Mouse (Mus musculus): ENCODE results near the gene Atf1. TPM values are rescaled to one million over a fixed set of nuclear protein-coding genes. Genes with fewer than 3 reads are reported as not detected.

The Atf1 gene
- polyA plus RNA-seq, 1 experiment: 34.3 TPM

- DNase-seq (ENCODE audit: low spot score): no peak
These were observed 12.5 kb upstream of the Atf1 start for GRCm38 (mm10) chr15:100215092-100215491.

GRCm38 (mm10) chr15:100216173-100216572 lies 11.4 kb upstream of the Atf1 start:
- DNase-seq (ENCODE audit: low spot score): no peak

GRCm38 (mm10) chr15:100218018-100218417 lies 9.6 kb upstream of the Atf1 start:
- no peak for DNase-seq (ENCODE audit: low spot score)

DNA sequence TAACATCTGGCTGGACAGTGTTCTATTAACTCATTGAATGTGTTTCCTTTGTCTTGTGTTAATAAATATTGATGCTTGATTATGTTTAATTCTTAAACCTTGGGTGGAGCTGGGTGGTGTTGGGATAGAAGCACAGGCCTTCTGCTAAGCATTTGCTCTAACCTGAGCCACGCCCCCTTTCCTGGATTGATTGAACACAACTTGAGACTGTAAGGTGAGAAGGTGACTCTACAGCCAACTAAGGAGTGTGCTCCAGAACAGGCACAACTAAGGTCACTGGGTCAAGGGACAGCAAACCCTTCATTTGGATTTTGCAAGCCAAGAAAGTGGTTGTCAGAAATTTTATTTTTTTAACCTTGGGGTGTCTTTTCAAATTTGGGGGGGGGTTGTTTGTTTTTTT lies 8.2 kb upstream of the Atf1 start:
- no peak for DNase-seq (ENCODE audit: low spot score)

- DNase-seq (ENCODE audit: low spot score): no peak
These were observed 6.7 kb upstream of the Atf1 start for GRCm38 (mm10) chr15:100220916-100221315.

DNA sequence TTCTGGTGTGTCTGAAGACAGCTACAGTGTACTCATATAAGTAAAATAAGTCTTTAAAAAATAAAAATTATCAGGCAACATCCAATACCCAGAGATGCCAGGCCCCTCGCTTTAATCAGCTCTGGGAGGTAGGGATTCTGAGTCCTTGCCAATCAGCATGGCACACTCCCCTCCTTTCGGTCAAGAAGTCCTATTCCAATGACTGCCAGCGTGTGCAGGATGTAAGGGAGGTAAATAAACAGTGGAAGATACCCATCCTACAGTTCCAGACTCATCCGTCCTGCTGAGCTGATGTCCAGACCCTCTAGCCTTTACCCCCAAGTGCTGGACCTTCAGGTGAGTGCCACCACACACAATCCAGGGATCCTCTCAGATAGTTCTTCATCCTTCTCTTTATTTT lies 2.2 kb upstream of the Atf1 start:
- DNase-seq (ENCODE audit: low spot score): no peak

- no peak for DNase-seq (ENCODE audit: low spot score)
These were observed 1.7 kb upstream of the Atf1 start for GRCm38 (mm10) chr15:100225891-100226290.

DNA sequence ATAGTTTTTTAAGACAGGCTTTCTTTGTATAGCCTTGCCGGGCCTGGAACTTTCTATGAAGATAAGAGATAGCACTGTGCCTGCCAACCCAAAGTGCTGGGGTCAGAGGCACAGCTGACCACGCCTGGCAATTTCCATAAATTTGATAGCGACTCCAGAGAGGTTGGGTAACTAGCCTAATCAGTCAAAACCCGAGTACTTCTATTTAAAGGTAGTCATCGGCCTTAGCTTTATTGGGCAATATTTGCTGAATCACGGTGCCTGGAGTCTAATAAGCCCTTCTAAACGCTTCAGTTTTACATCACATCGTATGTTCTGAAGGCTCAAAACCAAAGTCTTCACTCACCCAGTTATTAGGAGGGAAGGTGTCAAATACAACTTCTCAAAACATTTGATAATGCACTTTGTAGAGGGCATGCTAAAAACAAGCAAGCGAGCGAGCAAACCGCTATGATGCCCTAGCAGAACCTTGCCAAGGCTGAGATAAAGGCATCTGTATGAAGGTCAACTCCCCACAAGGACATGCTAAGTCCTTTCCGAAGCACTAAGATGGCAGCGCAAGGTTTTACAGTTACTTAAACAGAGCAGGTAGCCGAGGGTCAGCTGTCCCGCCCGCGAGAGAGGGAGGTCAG lies 472 bp upstream of the Atf1 start:
- DNase-seq (ENCODE audit: low spot score): no peak

DNA sequence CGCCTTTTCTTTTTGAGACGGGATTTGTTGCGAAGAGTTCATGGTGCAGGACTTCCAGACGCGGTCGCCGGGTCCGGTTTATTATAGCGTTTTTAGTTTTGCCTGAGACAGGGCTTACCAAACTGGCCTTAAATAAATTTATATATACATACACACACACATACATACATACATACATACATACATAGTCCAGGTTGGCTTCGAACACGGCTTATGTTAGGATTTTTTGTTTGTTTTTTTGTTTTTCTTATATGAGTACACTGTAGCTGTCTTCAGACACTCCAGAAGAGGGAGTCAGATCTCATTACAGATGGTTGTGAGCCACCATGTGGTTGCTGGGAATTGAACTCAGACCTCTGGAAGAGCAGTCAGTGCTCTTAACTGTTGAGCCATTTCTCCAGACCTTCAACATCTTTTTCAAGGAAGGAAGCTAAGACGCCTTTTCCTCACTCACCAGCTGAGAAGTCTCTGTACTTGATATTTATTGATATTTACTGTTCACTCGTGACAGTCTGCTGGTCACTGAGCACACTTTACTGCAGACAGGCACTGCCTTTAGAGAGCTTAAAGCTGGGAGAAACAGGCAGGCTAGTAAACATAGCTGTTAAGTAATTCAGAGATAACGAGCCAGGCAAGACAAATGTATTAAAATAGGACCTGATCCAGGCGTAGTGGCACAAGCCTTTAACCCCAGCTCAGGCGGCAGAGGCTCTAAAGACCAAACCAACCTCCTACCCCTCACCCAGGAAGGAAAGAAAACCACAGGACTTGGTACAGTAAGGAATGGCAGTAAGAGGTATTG lies 1.1 kb downstream of the Atf1 start:
- DNase-seq (ENCODE audit: low spot score): no peak

- DNase-seq (ENCODE audit: low spot score): no peak
These were observed 3.0 kb downstream of the Atf1 start for GRCm38 (mm10) chr15:100230655-100231054.

GRCm38 (mm10) chr15:100231616-100232525 lies 4.3 kb downstream of the Atf1 start:
- DNase-seq (ENCODE audit: low spot score): no peak

DNA sequence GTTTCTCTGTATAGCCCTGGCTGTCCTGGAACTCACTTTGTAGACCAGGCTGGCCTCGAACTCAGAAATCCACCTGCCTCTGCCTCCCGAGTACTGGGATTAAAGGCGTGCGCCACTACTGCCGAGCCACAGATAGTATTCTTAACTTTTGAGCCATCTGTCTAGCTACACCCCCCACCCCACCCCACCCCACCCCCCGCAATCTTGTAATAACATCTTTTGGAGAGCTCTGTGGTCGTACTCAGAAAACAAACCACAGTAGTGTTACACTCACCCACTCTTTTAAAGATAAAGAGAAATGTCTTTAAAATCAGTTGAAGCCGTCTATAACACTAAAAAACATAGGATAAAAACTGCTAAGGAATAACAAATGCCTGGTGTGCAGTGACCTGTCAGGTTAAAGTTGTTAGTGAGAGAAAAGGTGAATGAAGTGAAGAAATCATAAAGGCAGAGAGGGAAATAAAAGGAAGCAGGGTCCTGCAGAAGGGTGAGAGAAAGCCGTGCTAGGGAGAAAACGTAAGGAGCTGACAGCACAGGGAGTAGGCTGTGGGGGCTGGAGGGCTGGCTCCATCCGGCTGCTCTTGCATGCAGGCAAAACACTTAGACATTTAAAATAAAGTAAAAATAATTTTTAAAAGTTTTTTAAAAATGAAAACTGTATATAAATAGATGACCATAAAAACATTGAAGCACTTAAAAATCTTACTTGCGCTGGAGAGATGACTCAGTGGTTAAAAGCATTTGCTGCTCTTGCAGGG lies 7.8 kb downstream of the Atf1 start:
- no peak for DNase-seq (ENCODE audit: low spot score)

GRCm38 (mm10) chr15:100236952-100237351 lies 9.3 kb downstream of the Atf1 start:
- DNase-seq (ENCODE audit: low spot score): no peak

DNA sequence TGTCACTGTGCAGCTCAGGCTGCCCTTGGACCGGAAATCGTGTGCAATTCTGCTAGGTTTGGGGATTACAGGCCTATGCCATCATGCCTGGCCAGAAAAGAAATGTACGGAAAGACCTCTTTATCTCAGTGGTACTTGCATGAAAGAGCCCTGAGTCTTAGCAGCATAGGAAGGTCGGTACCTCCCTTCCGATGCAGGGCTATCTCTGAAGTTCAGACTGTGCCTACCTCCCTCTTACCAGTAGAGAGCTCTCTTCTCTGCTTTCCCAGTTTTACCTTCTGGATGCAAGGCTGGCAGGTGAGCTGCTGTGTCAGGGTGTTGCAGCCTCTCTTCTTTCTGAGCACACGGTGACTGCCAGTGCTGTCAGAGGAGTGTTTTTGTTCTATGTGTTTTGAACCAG lies 14.2 kb downstream of the Atf1 start:
- no peak for DNase-seq (ENCODE audit: low spot score)

DNA sequence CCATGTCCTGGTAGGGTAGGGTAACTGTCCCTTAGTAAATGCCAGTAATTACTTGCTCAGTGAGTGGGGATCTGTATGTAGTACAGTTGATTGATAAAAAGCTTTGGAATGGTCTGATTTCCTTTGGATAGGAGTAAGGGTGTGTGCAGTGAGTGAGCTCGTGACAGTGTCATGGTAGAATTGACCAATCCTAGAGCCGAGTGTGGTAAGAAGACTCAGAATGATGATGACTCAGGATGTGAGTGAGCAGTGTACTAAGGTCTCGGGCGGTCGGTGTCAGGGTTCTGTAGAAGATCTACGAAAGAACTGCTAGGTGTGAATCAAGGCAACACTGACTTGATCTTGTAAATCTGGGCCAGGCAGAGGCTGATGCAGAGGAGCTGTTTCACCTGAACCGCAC lies 18.3 kb downstream of the Atf1 start:
- no peak for DNase-seq (ENCODE audit: low spot score)

- no peak for DNase-seq (ENCODE audit: low spot score)
These were observed 19.7 kb downstream of the Atf1 start for GRCm38 (mm10) chr15:100247296-100247695.

DNA sequence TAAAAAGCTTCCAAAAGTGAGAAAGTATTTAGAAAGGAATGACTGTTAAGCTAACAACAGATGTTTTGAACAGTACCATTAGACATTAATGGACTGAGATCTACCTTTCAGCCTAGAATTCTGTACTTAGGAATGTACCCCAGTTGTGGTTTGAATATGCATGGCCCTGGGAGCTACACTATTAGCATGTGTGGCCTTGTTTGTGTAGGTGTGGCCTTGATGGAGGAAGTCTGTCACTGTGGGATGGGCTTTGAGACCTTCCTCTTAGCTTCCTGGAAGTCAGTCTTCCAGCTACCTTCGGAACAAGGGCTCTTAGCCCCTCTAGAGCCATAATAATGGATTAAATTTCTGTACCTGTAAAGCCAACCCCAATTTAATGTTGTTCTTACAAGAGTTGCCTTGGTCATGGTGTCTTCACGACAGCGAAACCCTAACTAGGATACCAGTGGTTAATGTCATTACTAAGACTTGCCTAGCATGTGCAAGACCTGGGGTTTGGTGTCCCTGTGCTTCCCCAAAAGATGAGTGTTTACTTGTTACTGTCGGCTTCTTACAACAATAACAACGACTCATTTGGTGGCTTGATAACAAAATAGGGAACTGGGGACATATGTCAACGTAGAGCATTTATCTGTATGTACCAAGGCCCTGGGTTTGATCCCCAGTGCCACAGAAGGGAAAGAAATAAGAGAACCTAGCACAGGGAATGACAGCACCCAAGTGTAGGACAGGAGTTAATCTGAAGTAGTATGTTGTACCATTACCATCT lies 21.2 kb downstream of the Atf1 start:
- no peak for DNase-seq (ENCODE audit: low spot score)

- no peak for DNase-seq (ENCODE audit: low spot score)
These were observed 23.6 kb downstream of the Atf1 start for GRCm38 (mm10) chr15:100251153-100251780.

GRCm38 (mm10) chr15:100256386-100256785 lies 28.8 kb downstream of the Atf1 start:
- DNase-seq (ENCODE audit: low spot score): no peak

DNA sequence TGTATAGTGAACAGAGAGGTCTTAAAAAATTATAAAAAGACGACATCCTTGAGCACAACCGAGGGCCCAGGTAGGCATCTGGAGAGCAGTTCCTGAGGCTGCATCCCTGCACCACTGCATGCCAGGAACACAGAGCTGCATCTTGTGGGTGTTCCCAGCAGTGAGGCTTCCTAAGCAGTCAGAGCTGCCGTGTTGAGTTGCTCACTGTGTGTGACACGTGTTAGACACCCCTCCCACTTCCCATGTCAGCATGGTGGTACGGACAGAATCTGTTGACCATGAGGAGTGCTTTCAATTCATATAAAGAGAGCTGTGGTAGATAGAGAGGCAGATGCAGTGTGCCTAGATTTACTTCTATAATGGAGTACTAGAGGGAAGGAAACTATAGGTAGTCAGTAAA lies 29.7 kb downstream of the Atf1 start:
- DNase-seq (ENCODE audit: low spot score): no peak
